Mouse (Mus musculus) right cerebral cortex, adult 18-20 months (tissue): Measurements from ENCODE around the gene Fzd4.
A peak's percentile ranks its signal among the peaks of the same experiment; 100 is the strongest.

Experiments used
- DNase-seq: peaks from one replicate; pipeline ENCODE4 v3.0.0; 2022; ENCODE audit warnings: mixed read lengths

The Fzd4 gene

GRCm38 (mm10) chr7:89428804-89429203 lies 24.6 kb downstream of the Fzd4 start:
- no peak for DNase-seq

GRCm38 (mm10) chr7:89429326-89429725 lies 25.2 kb downstream of the Fzd4 start:
- DNase-seq: no peak

- no peak for DNase-seq
These were observed 27.0 kb downstream of the Fzd4 start for GRCm38 (mm10) chr7:89431185-89431584.

GRCm38 (mm10) chr7:89433193-89433892 lies 29.2 kb downstream of the Fzd4 start:
- peak; percentile 40 for DNase-seq

- DNase-seq: no peak
These were observed 29.9 kb downstream of the Fzd4 start for GRCm38 (mm10) chr7:89433893-89434616.

GRCm38 (mm10) chr7:89436404-89436803 lies 32.2 kb downstream of the Fzd4 start:
- DNase-seq: no peak

GRCm38 (mm10) chr7:89437589-89437988 lies 33.4 kb downstream of the Fzd4 start:
- peak; percentile 45 for DNase-seq

GRCm38 (mm10) chr7:89441291-89441690 lies 37.1 kb downstream of the Fzd4 start:
- no peak for DNase-seq

- no peak for DNase-seq
These were observed 38.1 kb downstream of the Fzd4 start for GRCm38 (mm10) chr7:89442242-89442641.

GRCm38 (mm10) chr7:89445137-89445536 lies 41.0 kb downstream of the Fzd4 start:
- no peak for DNase-seq

GRCm38 (mm10) chr7:89450312-89450711 lies 46.2 kb downstream of the Fzd4 start:
- no peak for DNase-seq

GRCm38 (mm10) chr7:89456380-89457076 lies 52.4 kb downstream of the Fzd4 start:
- DNase-seq: no peak

GRCm38 (mm10) chr7:89459691-89460090 lies 55.5 kb downstream of the Fzd4 start:
- no peak for DNase-seq

GRCm38 (mm10) chr7:89460911-89461310 lies 56.8 kb downstream of the Fzd4 start:
- no peak for DNase-seq

- no peak for DNase-seq
These were observed 57.2 kb downstream of the Fzd4 start for GRCm38 (mm10) chr7:89461351-89461750.
